Mouse (Mus musculus): ENCODE data around the gene Fbxo44.
"Not testable (repeated sequence)": the region's sequence is repeated elsewhere in the genome, so short reads cannot be mapped to it uniquely, and the experiment has no call there.

Gene Fbxo44

DNA sequence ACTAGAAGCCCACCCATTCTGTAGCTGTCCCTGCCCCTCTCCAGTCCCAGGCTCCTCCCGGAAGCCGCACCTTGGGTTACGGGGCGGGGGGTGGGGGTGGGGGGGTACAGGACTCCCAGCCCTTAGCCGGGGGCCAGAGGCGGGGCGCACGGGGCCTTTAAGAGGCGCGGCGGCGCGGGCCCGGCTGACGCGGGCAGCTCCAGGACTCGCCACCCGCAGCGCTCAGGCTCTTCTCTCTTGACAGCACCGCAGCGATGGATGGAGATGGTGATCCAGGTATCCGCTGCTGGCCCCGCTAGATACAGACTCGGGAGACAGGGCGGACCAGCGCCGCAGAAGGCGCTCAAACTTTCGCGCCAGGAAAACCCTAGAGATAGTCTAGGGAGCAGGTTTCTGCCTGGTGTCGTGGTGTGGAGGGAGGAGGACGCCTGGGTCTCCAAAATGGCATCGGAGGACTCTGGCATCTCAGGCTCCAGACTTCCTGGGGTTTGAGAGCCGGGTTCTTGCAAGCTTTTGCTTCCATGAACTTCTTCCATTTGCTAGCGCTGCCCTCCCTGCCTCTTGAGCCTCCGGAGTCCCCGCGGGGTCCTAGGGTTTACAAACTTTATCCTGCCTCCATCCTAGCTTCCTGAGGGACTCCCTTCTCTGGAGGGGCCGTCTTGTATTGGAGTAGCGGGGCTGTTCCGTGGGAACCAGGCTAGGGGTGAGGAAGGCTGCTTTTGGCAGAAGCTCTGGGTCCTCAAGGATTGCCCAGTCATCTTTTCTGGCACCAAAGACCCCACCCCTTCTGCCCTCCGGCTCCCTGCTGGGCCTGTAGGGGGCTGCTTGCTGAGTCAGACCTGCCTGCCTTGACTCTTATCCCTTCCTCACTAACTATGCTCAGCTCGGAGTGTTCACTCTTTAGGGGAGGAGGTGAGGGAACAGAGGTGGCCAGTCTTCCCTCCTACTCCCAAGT is at the start of gene Fbxo44, which contains the start of gene Fbxo2:
Gene Fbxo44, minus strand, starts transcription at position 47 of the 955 bp plus-strand sequence.
Gene Fbxo2, plus strand, starts transcription at position 186 of the 955 bp plus-strand sequence.
- DNase-seq (ENCODE audit: low read depth): no peak

DNA sequence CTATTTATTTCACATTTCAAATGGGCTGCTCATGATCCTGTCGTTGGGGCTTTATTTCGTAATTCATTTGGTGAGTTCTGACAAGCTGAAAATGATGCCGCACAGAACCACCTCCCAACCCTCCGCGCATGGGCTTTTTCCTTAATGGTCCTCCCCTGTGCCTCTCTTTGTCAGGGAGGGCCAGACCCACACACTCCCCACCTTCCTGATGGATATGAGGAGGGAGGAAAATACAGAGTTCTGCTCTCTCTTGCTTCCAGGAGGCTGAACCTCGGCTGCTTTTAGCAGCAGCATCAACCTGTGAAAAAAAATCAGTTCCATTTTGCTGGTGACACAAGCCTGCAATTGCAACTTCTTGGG is 44.6 kb upstream of the Fbxo44 start:
- no peak for DNase-seq (ENCODE audit: low read depth)

DNA sequence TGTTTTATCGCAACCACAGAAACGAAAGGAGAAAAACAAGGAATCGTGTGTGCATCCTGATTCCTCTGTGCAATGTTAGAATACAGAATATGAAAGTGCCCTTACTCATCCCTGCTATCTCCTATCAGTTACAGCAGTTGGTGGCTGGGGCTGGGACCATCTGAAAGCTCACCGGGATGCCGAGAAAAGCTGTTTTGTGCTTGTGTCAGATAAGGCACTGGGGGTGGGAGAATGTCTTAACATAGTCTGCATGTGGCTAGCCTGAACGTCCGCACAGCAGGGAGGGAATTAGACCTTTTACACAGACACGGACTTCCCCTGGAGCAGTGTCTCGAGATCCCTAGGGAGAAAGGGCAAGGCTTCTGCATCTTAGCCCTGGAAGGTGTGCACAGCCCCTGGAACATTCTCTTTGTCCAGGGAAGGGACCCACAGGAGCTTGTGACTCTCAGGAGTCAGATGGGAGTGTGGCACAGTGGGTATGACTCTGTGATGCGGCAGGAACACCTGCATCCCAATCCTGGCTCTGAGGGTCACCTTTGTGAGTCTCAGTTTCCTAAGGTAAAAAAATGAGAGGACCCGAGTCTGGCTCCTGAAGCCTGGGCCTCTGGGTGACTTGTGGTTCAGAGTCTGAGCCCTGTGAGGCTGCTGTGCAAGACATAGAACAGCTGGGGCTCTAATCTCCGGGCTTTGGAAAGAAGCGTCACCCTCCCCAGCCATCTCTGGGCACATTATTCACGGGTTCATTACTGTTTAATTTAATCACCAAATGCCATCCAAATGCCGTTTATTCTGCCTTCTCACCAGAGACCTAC is 44.0 kb upstream of the Fbxo44 start:
- DNase-seq (ENCODE audit: low read depth): peak; percentile 84

DNA sequence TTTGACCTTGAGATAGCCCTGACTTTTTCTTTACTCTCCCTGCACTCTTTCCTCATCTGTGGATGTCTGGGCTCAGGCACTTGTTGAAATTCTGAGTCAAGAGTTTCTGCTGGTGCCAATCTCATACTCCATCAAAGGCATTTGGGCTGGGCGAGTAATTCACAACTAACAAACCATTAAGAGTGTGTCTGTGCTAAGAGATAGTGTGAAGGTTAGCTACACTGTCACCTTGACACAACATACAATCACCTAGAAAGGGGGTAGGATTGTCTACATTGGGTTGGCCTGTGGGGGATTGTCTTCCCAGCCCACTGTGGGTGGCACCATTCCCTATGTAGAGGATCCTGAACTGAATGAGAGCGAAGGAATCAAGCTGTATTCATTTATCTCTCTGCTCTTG is 43.3 kb upstream of the Fbxo44 start:
- peak; percentile 29 for DNase-seq (ENCODE audit: low read depth)

DNA sequence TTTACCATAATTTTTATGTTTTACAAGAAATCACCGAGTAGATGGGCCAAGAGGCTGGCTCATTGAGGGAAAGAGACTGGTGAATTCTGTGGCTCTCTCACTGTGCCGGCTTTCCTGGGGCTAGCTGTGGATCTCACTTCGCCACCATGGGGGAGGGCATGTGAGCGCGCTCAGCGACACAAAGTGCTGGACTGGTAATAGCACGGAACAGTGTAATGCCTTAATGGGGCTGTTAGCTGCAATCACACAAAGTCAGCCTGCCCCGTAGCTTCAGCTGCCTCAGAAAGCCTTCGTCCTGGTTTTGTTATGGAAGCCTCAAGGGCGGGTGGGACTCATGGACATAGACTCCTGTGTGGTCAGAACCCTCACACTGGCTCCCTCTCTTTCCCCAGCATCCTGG is 38.4 kb upstream of the Fbxo44 start:
- DNase-seq (ENCODE audit: low read depth): no peak

DNA sequence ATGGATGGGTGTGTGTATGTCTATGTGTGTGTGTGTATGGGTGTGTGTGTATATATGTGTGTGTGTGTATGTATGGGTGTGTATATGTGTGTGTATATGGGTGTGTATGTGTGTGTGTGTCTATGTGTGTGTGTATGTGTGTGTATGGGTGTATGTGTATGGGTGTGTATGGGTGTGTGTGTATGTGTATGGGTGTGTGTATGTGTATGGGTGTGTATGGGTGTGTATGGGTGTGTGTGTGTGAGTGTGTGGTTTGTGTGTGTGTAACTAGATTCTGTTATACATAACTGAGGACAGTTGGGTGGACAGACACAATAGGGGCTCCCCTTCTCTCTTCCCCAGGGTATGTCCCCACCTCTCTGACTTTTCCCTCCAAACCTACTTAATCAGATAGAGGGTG is 34.1 kb upstream of the Fbxo44 start:
- no peak for DNase-seq (ENCODE audit: low read depth)

DNA sequence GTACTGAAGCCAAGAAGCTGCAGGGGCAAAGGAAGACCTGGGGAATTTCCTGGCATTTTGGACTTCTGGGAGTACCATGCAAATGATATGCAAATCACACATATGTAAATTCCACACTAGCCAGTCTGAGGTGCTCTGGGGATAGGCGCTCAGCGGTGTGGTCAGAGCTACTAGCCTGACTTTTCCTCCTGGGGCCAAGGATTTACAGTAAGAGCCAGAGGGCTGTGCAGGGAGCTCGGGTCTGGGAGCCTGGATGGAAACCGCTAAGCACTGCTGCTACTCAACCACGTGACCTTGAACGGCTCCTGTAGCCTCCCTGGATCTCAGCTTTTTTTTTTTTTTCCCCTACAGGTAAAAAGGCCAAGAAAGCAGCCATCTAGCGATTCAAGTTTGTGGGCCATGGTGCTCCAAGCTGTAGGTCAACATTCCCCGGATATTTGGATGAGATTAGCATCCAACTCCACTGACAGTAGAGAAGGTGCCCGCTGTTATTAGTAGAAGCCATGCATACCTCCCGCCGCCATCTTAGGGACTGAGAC is 32.5 kb upstream of the Fbxo44 start:
- DNase-seq (ENCODE audit: low read depth): no peak

DNA sequence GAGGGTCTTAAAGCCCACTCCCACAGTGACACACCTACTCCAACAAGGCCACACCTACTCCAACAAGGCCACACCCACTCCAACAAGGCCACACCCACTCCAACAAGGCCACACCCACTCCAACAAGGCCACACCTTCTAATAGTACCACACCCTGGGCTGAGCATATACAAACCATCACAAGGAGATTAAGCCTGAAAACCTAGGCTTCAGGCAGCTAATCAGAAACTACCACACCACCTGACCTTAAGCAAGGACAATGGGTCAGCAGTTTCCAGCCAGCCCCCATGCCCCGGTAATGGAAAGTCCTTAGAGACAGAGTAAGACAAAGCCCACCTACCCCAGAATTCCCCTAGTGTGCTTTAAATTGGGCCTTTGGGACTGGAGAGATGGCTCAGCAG is 28.5 kb upstream of the Fbxo44 start:
- not testable (repeated sequence) for DNase-seq (ENCODE audit: low read depth)

DNA sequence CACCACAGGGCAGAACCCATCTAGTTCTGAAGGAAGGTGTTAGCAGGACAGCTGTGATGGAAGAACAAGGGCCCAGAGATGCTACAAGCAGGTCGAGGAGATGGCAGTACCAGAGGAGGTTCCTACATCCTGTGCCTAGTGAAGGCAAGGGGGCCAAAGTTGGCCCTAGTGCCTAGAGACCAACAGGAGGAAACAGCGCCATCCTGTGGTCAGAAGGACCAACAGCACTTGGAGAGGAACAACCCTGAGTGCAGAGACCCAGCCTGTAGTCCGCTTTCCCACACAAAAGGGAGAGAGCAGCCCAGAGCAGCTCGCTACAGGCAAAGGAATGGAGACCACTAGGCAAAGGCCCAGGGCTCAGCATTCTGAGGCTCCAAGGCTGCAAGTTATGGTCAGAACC is 25.5 kb upstream of the Fbxo44 start:
- DNase-seq (ENCODE audit: low read depth): no peak

DNA sequence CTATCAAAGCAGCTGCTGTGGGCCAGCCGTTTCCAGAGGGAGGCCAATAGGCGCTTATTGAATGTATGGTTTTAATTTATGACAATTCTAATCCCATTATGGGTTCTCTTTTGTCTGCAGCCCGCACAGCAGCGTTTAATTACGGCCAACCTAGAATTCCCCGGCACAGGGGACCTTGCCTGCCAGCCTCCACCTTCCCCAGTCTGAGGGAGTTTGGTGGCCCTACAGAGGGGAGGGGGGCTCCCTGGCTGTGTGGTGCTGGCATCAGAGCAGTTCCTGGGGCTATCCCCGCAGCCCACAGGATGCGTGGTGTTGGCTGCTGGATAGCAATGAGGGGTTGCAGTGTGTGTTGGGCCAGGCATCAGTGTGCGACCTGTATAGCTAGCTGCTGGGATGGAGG is 24.3 kb upstream of the Fbxo44 start:
- no peak for DNase-seq (ENCODE audit: low read depth)

DNA sequence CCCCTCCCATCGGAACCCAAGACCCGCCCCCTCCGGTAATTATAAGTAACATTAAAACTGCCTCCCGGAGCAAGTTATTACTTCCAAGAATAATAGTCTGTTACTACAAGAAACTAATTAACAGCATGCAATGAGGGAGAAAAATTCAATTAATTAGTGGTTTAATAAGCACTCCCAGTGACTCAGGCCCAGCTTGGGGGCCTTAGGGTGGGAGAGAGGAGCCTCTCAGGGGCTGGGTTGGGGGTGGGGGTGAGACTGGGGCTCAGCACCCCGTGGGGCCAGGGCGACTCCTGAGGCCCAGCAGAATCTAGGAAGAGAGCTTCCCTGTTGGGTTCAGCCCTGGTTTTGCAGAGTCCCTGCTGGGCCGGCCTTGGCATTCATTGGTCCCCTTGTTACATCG is 22.1 kb upstream of the Fbxo44 start:
- DNase-seq (ENCODE audit: low read depth): no peak

DNA sequence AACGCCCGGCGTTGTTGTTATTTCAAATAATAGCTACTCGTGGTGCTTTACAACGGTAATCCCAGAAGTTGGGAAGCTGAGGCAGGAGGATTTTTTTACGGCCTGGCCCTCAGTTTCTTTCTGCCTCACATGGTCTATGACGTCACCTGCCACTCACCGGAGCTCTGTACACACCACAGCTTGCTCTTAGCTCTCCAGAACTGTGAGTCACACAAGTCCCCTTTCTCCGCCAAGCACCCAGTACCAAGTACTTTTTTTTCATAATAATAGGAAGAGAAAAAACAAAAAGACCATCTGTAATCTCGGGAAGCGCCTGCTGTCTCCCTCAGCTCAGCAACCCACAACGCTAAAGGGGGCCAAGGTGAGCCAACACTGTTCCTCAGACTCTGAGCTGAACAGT is 21.2 kb upstream of the Fbxo44 start:
- no peak for DNase-seq (ENCODE audit: low read depth)

DNA sequence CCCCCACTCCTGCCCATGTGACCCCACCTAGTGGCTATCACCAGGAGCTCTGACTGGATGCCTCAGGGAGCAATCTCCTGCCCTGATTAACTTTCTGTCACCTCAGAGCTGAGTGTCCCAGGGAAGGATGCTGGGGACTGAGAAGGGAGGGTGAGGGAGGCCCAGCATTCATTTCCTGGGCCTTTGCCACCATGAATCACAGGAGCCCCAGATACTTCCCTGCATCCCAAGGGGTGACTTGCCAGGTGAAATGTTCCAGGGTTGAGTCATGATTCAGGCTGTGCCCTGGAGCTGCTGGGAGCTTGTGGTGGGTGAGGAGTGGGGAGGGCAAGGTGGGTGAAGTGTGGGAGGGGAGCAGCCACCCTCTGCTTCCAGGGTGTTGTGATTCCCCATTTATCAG is 17.4 kb upstream of the Fbxo44 start:
- DNase-seq (ENCODE audit: low read depth): no peak

DNA sequence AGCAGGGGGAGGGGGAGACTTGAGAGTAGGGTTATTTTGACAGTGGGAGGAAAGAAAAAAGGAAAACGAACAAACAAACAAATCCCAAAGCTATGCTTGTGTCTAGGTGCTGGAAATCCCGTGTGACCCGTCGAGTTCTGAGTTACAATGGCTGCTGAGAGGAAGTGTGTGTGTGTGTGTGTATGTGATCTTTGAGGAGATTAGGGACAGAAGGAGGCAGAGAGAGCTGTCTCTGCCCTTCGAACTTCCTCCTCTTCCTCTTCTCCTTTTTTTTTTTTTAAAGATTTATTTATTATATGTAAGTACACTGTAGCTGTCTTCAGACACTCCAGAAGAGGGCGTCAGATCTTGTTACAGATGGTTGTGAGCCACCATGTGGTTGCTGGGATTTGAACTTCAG is 16.3 kb upstream of the Fbxo44 start:
- not testable (repeated sequence) for DNase-seq (ENCODE audit: low read depth)

DNA sequence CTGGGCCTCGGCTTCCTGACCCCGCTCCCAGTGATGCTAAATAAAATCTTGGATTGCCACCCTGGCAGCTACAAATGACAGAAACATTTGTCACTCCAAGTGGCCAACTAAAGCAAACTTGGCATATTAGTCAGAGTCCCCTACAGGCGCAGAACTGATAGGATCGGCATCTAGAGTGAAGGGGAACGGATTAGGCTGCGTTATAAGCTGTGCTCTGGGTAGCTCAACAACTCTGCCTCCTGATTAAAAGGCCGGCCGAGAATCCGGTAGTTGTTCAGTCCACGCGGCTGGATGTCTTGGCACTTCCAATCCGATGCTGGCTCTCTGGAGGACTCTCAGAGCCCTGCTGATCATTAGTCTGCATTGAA is 14.2 kb upstream of the Fbxo44 start:
- DNase-seq (ENCODE audit: low read depth): no peak

DNA sequence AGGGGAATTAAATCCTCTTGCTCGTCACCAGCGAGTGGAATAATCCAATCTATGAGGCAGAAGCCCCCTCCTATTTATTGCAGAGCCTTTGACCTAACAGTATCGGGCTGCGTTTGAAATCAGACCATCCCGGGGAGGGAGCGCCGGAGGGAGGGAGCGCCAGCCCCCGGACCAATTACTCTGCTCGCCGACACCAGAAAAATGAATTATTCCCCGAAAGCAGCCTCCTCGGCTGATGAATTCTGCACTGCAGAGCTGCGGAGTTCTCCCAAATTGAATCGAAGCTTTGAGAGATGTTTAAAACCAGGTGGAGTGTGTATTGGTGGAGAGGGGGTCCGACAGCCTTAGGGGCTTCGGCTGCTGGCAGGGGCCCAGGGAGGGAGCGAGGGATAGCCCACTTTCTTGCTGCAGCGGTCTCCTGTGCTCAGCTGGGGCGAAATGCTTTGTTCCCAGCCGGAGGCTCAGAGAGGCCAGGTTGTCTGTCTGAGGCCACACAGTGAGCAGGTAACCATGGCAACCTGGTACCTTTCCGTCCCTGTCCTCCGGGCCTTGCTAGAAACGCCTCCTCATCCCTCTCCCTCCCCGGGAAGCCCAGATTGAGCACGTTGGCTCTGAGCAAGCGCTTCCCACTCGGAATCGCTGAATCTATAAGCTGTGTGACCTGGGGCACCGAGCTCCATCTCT is 13.7 kb upstream of the Fbxo44 start:
- DNase-seq (ENCODE audit: low read depth): no peak

DNA sequence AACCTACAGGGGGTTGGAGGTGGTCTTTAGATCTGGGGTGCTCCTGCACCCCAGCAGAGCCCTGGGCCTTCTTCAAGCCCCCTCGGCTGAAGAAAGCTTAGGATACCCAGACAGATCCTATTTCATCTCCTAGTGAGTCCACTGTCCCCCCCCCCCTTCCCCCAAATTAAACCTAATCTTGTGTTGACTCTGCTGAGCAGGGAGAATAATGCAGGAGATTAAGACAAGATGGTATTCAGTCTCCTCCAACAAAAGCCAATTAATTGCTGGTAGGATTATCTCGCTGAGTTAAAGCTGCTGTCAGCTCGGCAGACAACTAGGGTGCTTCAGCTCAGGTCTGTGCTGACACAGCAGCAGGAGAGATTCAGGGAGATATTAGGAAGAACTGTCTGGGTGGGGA is 11.0 kb upstream of the Fbxo44 start:
- DNase-seq (ENCODE audit: low read depth): no peak

DNA sequence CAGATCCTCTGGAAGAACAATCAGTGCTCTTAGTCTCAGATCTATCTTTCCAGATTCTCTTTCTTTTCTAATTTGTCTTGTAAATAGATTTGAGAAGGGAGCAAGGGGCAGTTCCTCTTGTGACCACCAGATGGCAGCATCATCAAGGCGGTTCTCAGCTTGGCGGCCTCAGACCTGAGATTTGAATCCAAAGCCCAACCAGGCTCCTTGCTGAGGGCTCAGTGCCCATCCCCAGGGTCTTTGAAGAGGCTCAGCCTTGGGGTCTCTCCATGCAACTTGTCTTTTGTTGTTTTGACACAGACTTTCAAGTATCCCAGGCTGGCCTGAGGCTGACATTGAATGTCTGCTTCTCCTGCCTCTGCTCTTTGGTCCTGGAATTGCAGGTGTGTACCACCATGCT is 10.6 kb upstream of the Fbxo44 start:
- peak; percentile 50 for DNase-seq (ENCODE audit: low read depth)

DNA sequence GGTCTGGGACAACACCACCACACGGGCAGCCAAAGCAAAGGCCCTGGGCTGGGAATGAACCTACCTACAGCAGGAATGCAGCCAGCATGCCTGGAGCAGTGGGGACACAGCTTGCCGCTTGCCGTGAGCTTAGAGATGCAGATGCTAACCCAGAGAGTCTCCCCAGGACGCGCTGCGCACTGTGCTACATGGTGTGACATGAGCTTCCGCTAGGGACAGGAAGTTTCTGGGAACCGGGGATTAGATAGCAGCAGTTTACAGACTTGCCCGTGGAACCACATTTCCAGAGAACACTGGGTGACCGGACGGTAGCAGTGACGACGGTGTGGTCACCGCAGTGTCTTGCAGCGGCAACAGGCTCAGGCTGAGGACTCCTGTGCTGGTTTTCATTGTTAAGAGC is 9.3 kb upstream of the Fbxo44 start:
- no peak for DNase-seq (ENCODE audit: low read depth)

DNA sequence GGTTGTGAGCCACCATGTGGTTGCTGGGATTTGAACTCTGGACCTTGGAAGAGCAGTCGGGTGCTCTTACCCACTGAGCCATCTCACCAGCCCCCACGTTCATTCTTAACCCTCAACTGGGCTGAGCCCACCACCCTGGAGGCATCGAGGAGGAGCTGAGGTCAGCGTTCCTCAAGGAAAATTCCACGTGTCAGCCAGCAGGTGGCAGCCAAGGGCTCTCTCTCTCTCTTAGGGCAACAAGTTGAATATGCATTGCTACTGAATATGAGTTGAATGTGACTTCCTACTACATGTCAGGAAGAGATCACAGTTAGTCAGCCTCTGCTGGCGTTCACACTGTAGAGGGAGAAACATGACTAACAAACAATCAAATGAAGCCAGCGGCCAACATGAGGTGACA is 8.0 kb upstream of the Fbxo44 start:
- no peak for DNase-seq (ENCODE audit: low read depth)

DNA sequence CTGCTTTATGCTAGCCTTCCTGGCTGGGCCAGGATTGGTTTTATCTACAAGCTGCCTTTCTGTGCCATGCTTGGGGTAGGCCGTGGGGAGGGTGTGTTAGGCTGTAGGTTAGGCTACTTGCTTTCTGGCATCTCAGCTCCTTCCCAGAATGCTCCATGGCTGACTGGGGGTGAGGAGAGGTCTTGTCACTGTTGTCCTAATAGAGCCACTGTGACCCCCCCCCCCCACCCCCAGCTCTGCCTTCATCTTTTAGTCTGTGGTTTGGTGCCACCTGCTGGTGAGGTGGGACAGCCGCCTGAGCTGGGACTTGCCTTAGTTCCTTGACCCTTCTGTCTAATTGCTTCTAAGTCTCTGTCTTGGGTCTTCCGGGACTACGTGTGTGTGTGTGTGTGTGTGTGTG is 6.7 kb upstream of the Fbxo44 start:
- DNase-seq (ENCODE audit: low read depth): peak; percentile 50

DNA sequence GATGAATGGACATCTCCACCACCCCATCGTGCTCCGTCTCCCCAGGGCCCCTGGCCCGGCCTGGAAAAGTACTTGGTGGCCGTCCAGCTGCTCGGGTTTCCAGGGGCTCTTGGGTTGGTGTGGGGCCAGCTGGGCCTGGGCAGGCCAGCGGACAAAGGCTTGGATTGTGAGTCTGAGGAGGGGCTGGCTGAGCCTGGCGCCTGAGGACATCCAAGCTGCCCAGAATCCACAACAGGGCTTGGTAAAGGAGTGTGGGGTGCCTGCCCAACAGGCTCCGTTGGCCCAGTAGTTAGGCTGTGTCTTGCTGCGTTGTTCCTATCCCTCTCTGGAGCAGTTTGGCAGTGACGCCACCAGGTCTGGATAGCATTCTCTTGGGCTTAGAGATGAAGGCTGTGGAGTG is 6.1 kb upstream of the Fbxo44 start:
- DNase-seq (ENCODE audit: low read depth): no peak

All from c-Kit-positive CD71-positive TER-119-negative erythroid progenitor cells, embryonic 14.5 days (primary cell).